Mouse (Mus musculus) liver, postnatal 0 days (tissue): ENCODE results near the gene Rbm4.

Source experiments
- CTCF ChIP-seq: sonication (generic); IDR thresholded peaks from 2 replicates; pipeline ENCODE4 v1.5.1; 2016; ENCODE audit warnings: antibody characterized with exemption, low read depth
- EP300 ChIP-seq: IDR thresholded peaks from 2 replicates; pipeline ENCODE4 v1.6.1; 2016; ENCODE audit warnings: antibody characterized with exemption, low read depth, mild to moderate bottlenecking

- TF ChIP-seq CTCF = no peak
- TF ChIP-seq EP300 = no peak
Observed at GRCm38 (mm10) chr19:4803283-4803682, 9.6 kb upstream of the Rbm4 start.
